Mouse (Mus musculus): Measurements from ENCODE around the gene Snrpd3.

Gene Snrpd3

DNA sequence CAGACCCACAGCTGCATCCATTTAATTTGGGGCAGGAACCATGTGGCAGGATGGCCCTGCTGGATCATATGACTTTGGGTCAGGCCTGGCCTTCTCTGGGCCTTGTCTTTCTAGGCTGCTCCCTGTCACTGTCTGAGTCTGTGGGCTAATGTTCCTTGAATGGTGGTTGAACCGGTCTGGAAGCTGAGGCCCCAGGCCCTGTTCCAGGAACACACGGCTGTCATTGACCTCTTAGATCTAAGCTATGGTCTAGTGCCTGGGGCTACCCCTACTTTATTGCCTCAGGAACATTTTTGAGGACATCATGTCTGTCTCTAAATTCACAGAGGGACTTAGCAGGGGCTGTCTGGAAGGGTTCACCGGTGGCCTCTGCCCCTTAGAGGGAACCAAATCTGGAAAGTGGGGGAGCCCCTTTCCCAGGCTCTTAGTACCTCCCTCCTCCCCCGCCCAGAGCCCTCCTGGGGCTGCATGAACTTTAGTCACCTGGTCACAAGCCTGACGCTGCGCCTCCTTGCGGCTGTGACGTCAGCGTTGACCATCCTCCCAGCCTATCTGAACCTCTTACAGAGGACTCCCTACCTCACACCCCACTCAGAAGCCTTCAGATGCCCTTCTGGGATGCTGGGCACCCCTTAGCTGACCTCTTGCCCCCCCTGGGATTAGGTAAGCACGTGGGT lies 53.8 kb downstream of the Snrpd3 start:
- no peak for DNase-seq

DNA sequence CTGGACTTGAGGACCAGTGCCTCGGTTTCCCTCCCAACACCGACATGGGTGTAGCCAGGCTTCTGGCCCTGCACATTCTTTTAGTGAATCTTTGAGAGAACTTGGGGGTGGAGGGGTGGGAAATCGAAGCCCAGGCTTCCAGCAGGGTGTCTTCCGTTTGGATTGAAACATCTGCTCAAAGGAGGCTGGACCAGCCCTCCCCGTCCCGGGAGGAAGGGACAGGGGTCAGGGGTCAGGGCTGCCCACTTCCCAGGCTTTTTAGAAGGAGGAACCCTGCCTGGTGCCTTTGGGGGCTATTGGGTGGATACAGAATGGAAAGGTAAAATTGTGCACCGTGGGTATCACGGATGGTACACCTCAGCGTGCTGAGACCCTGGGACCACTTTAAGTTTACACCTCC lies 54.6 kb downstream of the Snrpd3 start:
- DNase-seq, result no peak

DNA sequence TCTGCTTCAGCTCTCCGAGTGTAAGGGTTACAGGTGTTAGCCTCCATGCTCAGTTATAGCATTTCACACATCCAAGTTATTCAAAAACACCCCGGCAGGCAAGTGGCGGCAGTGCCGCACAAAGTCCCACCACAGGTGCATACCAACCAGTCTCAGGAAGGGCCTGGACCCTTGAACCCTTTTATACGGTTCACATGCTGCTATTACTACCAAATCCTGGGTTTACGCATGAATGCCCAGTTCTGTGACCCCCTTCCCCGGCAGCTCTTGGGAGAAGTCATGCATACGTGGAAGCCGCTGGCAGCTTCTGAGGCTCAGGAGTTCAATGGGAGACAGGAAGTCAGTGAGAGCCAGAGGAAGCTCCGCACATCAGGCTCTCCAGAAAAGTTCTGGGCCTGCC lies 55.8 kb downstream of the Snrpd3 start:
- no peak for DNase-seq

DNA sequence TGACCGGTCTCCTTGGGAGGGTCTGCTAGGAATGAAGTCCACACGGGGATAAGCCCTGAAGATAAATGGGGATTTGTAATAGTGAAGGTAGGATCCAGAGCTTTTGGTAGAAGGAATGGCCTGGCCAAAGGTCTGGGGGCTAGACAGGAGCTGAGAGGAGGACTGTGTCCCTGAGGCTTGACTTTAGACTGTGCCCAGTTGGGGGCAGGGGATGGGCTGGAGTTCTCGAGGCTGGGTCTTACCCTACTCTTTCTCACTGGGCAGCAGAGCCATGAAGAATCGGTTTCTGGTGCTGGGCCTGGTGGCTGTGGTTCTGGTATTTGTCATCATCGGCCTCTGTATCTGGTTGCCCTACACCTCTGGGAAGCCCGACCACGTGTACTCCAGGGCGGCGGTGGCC lies 56.6 kb downstream of the Snrpd3 start:
- DNase-seq, result no peak

DNA sequence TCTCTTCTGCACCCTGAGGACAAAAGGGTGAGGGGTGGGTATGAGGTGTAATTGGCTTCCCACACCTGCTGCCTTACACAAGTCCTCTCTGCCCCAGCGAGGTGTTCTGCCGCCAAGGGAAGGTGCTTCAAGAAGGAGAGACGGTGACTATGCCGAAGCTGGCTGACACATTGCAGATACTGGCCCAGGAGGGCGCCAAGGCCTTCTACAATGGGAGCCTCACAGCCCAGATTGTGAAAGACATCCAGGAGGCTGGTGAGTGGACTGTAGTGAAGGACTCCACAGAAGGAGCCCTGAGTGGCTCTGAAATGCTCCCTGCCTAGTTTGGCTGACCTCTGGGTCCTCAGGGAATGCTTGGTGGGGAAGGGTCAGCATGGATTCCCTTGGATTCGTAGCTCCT lies 61.8 kb downstream of the Snrpd3 start:
- DNase-seq, result no peak

DNA sequence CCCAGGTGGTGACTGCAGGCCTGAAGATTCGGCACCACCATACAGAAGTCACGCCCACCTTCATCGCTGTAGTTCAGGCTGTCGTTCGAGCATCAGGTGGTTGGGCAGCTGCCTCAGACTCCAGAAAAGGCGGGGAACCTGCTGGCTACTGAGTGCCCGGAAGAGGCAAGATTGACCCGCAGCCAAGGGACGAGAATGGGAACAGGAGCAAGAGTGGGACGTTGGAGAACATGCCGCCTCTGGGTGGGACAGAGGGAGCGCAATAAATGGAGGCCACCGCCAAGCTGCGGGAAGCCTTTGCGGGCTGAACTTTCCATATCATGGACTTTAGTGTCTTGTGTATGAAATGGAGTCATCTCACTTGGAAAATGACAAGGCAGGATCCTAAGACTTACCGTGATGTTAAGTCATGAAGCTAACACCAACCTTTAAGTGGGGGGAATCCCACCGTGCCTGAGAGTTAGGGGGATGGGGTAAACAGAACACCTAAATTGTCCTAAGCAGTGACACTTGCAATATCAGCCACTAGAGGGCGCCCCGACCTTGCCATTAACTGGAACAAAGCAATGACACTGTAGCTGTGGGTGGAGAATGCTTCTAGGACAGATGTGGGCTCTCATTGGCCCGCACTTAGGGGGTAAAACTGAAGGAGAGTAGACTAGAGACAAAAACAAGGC lies 68.7 kb downstream of the Snrpd3 start:
- peak; percentile 86 for DNase-seq

DNA sequence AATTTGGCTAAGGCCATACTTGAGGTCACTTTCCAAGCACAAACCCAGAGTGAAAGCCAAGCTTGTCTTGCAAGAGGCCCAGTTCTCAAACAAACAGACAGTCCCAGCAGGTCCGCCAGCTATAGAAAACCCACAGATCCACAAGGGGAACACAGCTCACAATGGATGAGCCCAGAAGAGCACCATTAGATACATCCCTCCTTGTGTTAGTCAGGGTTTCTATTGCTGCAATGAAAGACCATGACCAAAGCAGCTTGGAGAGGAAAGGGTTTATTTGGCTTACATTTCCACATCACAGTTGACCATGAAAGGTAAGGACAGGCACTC lies 69.2 kb downstream of the Snrpd3 start:
- no peak for DNase-seq

Measured in liver (tissue).